Mouse (Mus musculus): ENCODE data around the gene Acpp.

Acpp gene

DNA sequence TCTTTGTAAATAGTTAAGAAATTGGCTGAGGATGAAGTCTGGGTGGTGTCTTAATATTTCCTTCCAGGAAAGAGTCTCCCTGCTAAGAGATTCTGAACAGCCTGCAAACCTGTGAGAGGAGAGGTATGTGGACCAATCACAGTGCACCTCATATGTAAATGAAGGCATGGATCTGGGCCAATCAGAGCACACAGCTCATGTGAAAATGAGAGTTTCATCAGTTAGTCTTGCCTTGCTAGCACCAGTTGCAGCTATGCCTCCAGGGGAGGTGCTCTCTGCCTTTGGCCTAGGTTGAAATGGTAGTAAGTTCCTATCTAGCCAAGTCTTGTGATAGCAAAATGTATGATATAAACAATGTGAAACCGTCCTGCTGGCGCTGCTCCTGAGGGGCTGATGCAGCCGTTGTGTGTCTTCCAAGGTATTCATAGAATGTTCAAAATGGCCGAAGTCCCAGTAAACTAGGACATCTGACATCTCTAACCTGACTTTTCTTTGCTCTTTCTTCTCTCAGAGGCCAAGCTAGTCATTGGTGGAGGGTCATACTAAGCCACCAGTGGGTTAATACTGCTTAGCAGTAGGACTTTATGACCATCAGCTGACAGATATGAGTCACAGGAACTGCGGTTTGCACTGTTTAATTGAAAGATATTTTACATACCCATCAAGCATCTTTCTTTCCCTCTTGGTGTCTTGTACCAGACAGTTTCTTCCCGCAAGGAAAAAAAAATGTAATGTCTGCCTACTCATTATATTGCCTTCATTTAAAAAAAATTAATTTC is 32.0 kb downstream of the Acpp start:
- DNase-seq (ENCODE audit: inconsistent ontology term): no peak

DNA sequence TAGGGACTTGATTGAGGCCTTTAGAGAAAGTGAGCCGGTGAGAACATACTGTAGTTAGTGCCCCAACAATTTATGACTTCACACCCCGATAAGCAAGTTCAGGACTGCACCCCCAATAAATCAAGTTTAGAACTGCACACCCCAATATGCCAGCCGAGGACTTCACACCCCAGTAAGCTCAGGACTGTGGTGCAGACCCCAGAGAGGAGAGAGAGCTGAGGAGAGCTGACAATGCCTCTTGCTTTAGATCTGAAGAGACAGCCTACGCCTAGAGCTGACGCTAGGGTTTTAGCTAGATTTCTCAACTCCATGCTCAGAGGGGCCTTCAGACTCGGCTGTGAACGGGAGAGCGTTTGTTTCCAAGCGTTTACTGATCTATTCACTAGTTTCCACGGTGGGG is 32.7 kb downstream of the Acpp start:
- DNase-seq (ENCODE audit: inconsistent ontology term): no peak

DNA sequence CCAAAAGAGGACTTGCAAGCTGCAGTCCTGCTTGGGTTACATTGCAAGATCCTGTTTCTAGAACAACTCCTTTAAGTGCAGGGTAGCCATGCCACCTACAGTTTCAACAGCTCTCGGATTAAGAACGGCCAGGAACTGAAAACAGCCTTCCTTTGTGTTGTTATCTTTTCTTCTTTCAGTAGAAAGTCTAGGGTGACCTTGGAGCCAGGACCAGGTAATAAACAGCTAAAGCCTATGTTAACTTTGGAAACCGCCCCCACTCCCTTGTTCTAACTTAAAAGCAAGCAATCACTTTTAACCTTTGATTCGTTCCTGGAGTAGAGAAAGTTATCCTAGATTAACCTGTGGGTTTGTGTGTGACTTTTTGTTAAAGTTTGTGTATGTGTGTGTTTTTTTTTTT is 33.2 kb downstream of the Acpp start:
- DNase-seq (ENCODE audit: inconsistent ontology term): no peak

DNA sequence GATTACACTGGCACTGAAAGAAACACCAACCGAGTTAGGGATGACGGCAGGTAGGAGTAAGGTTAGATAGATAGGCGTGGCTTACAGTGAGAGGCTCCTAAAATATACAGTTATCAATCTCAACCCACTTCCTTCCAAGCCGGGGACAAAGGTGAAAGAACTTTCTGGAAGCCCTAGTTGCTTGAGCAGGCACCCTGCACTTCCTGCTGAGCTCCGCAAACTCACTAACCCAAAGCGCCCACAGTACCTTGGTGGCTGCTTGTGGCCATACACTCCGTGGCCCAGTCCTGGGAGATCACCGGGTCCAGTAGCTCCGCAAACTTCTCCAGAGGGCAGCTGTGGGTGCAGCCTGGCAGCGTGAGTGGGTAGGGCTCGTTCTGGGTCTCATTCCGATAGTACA is 37.0 kb downstream of the Acpp start:
- no peak for DNase-seq (ENCODE audit: inconsistent ontology term)

DNA sequence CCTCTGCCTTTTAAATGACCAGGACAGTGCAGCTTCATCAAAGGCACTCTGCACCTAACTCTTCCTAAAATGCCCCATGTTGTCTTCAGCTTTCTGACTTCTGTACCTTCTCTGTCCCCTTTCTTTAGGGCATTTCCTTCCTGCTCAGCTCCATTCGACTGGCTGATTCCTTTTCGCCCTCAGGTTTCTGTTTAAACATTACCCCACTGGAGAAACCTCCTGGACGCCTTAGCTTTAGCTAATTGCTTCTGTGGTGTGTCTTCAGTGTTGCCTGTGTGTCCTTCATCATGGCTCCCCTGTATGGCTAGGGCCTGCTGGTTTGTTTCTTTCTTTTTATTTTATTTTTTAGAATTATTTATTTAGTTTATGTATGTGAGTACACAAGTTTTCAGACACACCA is 40.5 kb downstream of the Acpp start:
- no peak for DNase-seq (ENCODE audit: inconsistent ontology term)

DNA sequence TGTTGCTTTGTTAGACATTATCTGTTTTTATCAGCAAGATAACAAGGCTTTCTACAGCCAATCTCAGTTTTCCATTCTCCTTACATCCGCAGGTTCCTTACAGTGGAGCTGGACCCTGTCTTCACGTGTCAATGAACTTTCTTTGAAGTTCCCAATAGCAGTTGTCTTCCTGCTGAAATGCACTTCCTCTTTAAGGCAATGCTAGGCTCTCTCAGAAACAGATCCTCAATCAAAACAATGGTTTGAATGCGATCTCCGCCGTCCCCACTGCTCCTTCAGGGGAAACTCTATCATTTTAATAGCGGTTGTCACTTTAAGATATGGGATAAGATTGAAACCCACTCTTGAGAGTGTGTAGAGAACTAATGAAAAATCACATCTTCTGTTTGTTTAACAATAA is 52.6 kb downstream of the Acpp start:
- DNase-seq (ENCODE audit: inconsistent ontology term): no peak

DNA sequence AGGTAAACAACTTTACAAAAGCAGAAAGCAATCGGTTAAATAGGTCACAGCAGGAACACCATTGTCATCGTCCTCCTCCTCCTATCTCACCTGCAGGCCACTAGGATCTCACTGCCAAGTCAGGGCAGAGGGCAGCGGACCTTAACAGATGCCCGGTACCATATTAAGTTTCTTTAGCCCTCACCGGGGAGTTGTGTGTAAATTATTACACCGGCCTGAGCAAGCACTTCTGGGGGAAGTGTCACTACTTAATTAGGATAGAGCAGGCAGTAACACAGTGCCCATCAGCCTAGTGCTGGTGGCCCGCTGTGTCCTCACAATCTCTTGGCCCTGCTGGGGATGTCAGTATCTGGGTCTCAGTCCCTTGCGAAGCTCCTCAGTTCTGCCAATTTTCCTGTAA is 55.0 kb downstream of the Acpp start:
- no peak for DNase-seq (ENCODE audit: inconsistent ontology term)

DNA sequence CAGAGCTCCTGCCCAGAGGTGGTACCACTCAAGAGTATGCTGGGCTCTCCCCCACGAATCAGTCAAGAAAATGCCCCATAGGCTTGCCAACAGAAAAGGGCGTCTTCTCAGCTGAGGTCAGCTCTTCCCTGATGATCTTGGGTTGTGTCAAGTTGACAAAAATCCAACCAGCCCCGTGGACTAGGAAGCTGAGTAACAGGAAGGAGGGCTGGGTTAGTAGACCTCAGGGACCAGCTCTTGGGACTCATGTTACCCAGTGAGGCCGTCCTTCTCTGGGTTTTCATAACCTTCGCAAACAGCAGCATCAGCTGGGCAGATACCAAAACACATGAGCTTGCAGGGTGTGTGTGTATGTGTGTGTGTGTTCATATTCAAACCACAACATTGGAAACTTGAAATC is 55.8 kb downstream of the Acpp start:
- DNase-seq (ENCODE audit: inconsistent ontology term): no peak

DNA sequence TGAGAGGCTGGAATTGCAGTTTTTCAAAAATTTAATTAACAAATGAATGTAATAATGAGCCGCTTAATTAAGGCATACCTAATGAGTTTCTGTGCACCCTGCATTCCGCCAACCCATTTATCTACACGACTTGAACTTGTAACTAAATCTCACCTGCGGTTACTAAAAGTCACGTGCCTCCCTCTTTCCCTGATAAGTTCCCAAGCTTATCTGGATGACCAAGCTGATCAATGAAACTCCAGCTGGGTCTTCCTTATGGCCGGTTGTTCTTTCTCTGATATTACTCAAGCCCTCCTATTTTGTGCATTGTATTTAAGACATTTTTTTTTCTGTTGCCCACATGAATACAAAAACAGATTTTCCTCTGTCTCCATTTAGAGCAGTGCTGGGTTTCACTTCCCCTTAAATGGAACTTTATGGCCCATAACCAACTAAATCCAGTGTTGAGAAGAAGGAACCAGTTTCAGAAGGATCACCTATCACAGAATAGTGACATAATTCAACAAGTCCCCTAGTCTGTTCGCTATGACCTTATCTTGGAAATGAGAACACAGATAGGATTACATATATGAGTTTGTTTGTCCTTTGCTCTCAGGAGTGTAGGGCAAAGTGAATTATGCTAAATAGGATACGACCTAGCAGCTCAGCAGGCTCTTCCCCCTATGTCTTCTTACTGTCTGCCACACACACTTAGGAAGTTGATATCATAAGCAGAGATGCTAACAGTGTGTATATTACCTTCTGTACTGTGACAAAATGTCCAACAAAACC is 56.6 kb downstream of the Acpp start:
- DNase-seq (ENCODE audit: inconsistent ontology term): no peak

DNA sequence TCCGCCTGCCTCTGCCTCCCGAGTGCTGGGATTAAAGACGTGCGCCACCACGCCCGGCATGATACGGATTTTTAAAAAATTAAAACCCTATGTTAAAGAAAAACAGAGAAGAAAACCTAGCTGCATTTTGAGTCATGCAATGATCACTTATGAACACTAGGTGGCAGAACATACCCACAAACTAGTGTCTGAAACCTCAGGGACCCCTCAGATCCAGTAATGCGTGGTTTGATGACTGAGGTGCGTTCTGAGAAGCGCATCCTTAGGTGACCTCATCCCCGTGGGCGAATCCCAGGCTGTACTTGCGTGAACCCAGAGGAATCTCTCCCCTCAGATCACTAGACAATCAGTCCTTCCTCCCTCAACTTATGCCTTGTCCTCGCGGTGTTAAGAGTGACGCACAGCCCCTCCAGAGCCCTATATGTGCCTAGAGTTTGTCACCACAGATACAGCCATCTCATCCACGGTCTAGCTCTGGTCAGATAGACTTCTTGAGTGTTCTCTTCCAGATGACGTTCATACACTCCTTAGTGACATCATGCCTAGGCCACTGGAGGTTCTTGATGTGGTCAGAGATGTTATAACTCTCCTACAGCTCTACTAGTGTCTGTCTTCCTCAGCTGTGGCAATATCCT is 59.9 kb downstream of the Acpp start:
- peak; percentile 25 for DNase-seq (ENCODE audit: inconsistent ontology term)

DNA sequence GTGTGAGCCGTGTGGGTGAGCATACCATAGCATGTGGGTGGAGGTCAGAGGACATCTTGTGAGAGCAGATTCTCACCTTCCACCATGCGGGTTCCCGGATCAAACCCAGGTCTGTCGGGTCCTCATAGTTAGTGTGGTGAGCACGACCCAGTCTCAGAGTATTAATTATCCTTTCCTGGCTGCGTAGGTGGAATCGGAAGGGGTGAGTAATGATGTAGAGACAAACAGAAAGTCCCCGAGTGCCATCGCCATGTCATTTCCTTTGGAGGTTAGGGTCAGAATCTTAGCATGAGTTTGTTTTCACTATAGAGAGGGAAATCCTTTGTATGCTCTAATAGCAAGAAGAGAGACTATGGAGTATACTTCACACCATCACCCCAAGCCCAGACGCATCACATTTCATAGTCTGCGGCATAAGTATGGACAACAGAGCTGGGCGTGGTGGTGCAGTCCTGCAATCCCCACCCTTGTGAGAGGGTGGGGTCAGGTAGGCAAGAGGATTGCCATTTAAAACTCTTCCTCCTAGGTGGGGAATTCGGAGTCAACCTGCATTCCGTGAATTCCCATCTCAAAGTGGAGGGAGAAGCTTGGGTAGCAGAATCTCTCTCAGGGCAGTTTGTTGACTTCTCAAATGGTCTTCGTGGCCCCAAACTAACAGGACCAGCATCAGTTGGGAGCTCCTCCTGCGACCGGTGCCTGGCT is 62.3 kb downstream of the Acpp start:
- no peak for DNase-seq (ENCODE audit: inconsistent ontology term)

DNA sequence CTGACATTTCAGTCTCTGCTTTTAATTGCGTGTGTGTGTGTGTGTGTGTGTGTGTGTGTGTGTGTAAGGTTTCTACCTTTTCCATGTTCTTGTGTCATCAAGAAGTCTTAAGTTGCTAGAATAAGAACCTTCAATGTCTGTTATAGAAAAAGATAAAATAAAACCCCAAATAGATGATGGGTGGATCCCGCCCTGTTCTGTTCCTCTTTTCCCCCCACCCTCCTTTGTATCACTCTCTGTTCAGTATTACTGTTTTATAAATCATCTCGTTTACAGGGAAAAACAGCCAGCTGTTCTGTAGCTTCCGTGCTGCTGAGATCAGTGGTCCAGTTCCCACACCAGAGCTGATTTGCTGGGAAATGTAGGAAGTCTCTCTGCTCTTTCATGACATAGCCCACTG is 65.5 kb downstream of the Acpp start:
- DNase-seq (ENCODE audit: inconsistent ontology term): no peak

DNA sequence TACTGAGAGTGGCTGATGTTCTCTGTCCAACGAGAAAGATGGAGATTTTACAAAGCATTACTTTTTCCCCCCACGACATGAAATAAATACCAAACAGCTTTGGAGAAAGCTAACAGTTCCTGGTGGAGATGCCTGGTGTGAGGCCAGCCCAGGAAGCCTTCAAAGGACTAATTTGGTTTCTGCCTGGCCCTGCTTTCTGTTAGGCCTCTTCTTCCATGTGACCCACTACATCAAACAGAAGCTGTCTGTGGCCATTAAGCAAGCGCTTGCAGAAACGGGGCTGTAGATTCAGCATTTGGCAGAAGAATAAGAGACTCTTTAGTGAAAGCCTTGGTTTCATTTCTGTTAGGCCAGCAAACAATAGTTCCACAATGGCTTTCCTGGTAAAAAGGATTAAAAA is 65.9 kb downstream of the Acpp start:
- peak; percentile 30 for DNase-seq (ENCODE audit: inconsistent ontology term)

DNA sequence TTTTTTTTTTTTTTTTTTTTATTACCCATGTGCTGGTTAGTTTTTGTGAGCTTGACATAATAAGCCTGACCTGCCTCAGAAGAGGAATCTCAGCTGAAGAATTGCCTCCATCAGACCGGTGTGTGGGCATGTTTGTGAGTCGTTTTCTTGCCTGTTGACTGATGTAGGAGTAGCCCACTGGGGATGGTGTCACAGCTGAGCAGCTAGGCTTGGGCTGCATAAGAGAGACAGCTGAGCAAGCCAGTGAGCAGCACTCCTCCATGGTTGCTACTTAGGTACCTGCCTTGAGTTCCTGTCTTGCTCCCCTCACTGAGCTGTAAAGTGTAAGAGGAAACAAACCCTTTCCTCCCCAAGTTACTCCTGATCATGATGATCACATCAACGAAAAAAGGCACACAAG is 67.6 kb downstream of the Acpp start:
- DNase-seq (ENCODE audit: inconsistent ontology term): no peak

DNA sequence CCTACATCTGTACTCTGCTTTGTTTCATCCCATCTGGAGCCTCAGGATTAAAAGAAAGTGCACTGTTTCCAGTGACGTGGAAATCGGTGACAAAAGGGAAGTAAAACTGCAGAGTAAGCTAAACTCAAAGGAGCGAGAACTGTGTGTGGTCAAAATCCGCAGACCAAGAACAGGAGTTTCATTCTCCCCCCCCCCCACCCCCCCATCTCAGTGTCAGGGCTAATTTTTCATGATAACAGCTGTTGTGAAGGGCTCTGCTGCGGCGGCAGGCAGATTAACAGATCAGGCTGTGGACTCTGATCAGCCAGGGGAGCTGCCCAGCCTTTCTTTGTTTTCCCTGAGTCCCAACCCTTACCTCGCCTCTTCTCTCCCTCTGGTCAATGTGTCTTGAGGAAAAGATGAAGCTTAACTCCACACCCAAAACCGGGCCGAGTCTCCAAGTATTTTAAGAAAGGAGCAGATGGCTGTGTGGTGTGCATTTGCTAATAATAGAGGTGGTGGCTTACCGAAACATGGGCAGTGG is 68.1 kb downstream of the Acpp start:
- no peak for DNase-seq (ENCODE audit: inconsistent ontology term)

DNA sequence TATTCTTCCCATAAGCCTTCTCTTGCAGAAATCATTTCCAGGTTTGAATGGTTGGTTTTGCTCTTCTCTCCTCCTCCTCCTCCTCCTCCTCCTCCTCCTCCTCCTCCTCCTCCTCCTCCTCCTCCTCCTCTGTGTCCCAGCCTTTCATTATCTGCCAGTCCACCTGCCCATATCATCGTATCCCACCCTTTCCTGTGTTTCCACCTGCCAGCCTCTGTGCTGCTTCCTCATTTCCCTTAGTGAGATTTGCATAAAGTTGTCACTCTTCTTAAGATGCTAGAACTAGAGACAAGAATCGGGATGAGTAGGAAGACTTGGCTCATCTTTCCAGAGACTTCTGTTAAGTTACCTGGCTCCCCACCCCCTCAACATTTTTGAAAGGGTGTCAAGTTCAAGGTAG is 73.0 kb downstream of the Acpp start:
- no peak for DNase-seq (ENCODE audit: inconsistent ontology term)

DNA sequence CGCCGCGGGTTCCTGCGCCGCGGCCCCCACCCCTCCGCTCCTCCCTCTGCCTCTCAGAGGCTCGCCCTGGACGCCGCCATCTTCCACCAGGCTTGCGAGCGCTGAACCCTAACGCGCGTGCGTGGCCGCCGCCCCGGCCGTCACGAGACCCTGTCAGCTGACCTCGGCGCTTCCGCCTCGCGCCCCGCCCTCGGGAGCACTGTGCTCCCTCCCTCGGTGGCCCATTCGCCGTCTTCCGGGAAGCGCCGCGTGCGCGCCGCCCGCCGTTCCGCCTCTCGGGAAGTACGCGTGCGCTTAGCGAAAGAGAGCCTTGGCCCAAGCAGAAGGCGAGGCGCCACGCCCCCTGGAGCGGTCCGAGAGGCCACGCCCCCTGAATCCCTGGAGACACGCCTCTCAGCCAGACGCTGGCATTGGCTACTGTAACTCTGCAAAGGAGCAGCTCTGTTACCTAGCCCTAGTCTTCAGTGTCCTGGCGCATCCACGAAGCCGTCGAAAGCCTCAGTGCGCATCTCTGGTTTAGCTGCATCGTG is 74.7 kb downstream of the Acpp start, which contains the start of gene Dnajc13:
Gene Dnajc13 (minus strand): TSS at position 108 of the 530 bp plus-strand sequence.
- DNase-seq (ENCODE audit: inconsistent ontology term): peak; percentile 99

DNA sequence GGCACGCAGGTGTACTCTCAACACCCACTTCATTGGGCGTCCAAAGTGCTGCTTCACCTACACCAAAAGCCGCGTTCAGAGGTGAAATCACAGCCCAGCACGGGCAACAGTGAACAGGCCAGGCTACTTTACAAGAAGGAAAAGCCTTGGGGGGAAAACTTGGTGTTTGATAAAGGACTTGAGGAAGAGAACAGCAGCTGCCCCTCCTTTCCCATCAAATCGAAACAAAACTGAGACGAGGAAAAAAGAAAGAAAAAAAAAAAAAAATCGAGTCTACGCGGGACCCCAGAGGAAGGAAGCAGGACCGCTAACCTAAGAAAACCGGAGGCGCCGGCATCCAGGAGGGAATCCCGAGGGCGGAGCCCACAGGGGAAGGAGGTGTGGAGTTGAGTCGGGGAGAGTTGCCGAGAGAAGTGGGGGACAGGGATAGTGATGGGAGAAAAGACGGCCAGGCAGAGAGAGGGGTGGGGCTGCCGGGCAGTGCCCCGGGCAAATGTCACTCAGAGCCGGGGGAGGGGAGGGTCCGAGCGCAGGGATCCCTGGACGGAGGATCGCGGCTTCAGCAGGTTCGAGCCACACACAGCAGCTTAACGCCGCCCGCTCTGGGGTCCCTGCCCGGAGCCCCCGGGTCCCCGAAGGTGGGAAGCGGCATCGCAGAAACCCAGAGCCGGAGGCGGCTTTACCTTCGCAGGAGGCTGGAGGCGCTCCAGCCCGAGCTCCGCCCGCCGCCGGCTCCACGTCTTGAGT is 75.4 kb downstream of the Acpp start:
- peak; percentile 68 for DNase-seq (ENCODE audit: inconsistent ontology term)

DNA sequence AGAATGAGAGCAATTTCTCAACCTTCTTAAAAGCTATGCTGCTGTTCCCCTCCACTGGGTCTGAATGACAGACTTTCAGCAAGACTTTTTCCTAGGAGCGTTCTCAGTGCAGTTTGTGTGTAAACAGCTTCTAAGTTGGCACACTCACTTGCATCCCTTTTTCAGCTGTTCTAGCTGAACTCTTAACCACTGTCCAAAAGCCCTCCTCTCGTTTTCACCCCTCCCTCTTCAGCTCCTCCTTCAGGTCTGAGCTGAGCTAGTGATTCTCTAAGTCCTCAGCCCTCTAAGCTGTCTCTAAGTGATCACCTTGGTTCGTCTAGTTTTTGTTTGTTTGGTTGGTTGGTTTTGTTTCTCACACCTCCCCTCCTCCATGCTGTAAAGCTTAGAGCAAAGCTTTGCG is 77.2 kb downstream of the Acpp start:
- no peak for DNase-seq (ENCODE audit: inconsistent ontology term)

DNA sequence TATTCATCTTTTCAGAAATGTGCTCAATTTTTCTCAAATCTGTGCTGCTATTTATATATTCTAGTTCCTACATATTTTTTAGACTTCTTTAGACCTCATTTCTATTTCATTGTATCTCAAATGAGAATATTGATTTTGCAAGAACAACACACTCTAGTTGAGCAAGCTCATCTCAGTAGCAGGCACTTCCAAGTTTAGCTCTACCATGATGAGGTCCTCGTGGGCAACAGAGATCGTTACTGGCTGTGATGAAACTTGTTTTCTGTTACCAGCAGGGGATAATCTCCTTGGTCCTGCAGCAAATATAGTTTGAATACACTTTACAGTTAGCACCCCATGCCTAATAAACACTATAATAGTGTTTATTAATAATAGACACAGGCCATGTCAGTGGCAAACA is 81.5 kb downstream of the Acpp start:
- DNase-seq (ENCODE audit: inconsistent ontology term): no peak

All from Muller cell, postnatal 12 days (primary cell).